Mouse (Mus musculus) heart, embryonic 12.5 days (tissue): ENCODE measurements around the gene Olfr470. TPM values are rescaled to one million over a fixed set of nuclear protein-coding genes. Genes with fewer than 3 reads are reported as not detected.
"Not testable (repeated sequence)": the region's sequence is repeated elsewhere in the genome, so short reads cannot be mapped to it uniquely, and the experiment has no call there.

ENCODE experiments used
- ATAC-seq: fragments of 200-750 bp; cut with Nextera tagmentation; 2 replicates; pipeline ENCODE4 v1.8.0; 2017; ENCODE audit warnings: moderate TSS enrichment, moderate library complexity; ENCODE audit not compliant: insufficient number of reproducible peaks, low FRiP score
- H3K27ac ChIP-seq: fragments of 300-500 bp; sonication (generic); 2 replicates; pipeline ENCODE4 v1.5.1; 2016; ENCODE audit warnings: mild to moderate bottlenecking, moderate library complexity; ENCODE audit not compliant: poor library complexity, severe bottlenecking
- H3K27me3 ChIP-seq: fragments of 300-500 bp; sonication (generic); replicated peaks from 2 replicates; pipeline ENCODE4 v1.6.1; 2016; ENCODE audit warnings: mild to moderate bottlenecking, moderate library complexity
- H3K36me3 ChIP-seq: fragments of 300-500 bp; sonication (generic); 2 replicates; pipeline ENCODE4 v1.6.1; 2016; ENCODE audit warnings: mild to moderate bottlenecking, moderate library complexity
- H3K4me1 ChIP-seq: fragments of 300-500 bp; sonication (generic); replicated peaks from 2 replicates; pipeline ENCODE4 v1.6.1; 2016; ENCODE audit warnings: mild to moderate bottlenecking
- H3K4me2 ChIP-seq: fragments of 300-500 bp; sonication (generic); 2 replicates; pipeline ENCODE4 v1.6.1; 2016; ENCODE audit warnings: mild to moderate bottlenecking, moderate library complexity
- H3K4me3 ChIP-seq: fragments of 300-500 bp; sonication (generic); 2 replicates; pipeline ENCODE4 v1.5.1; 2016; ENCODE audit warnings: mild to moderate bottlenecking
- H3K9ac ChIP-seq: fragments of 300-500 bp; sonication (generic); 2 replicates; pipeline ENCODE4 v1.6.1; 2016; ENCODE audit warnings: mild to moderate bottlenecking, moderate library complexity
- H3K9me3 ChIP-seq: fragments of 300-500 bp; sonication (generic); replicated peaks from 2 replicates; pipeline ENCODE4 v1.6.1; 2016; ENCODE audit warnings: mild to moderate bottlenecking, moderate library complexity
- WGBS: fragments of 180-500 bp; shearing (Covaris S2); methylation state at CpG from one replicate; pipeline ENCODE4 v1.1.7; 2016; 5-methylcytosine and 5-hydroxymethylcytosine counted together
- polyA plus RNA-seq: library from polyadenylated mRNA; unstranded; fragments of >200 nt; fragmentation: Nextera tagmentation; extraction: Ambion mirVana; gene quantifications from 2 replicates; pipeline ENCODE4 v1.2.1, GENCODE M21; 2016

Olfr470 gene
- not detected in 2 replicates for polyA plus RNA-seq

DNA sequence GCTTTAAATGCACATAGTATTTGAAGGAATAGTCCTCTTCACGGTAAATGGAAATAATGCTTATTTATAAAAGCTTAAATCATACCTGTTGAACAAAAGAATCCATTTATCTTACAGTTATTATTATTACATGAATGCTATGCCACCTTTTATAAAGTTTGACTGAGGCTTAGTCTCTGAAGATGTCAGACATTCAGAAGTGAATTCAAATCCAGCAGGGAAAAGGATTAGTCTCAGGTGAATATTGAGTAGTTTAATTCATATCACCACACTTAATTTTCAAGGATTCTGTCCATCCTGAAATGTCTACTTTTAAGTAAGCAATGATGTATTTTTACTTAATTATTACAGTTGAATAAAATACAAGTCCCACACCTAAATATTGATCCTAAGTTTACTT is at the start of gene Olfr470:
TSS of gene Olfr470 (minus strand) at position 101 of the 400 bp plus-strand sequence.
- not testable (repeated sequence) for H3K36me3 ChIP-seq, H3K27me3 ChIP-seq, H3K9ac ChIP-seq, ATAC-seq, H3K9me3 ChIP-seq, H3K4me3 ChIP-seq, H3K27ac ChIP-seq, H3K4me1 ChIP-seq, H3K4me2 ChIP-seq
- 68% methylated on average over 1 of the region's 1 CpGs for WGBS

DNA sequence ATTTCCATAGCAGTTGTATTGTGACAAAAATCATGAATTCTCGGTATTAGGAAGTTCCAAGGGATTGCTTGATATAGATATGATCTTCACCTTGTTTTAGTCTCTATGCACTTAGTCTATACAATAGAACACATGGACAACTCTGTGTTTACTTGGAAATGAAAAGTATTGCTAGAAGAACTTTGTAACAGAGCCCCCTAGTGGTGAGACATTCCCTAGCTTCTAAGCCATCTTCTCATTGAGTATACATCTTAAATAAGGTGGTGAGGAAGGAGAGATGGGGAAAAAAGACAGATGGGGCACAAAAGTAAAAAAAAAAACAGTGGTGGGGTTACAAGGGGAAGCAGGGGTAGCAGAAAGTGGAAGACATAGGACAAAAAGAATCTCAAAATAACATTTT is 5.6 kb downstream of the Olfr470 start:
- ATAC-seq = no peak
- Histone ChIP-seq H3K4me3 (no peak overlapping the region), H3K4me2 (no peak overlapping the region), H3K9ac (no peak overlapping the region), H3K27me3 (no peaks in the 10 kb centered on the region), H3K27ac (no peak overlapping the region), H3K4me1 (no peaks in the 10 kb centered on the region), H3K36me3 (no peaks in the 10 kb centered on the region), H3K9me3 (no peaks in the 10 kb centered on the region)
- 58% methylated on average over 1 of the region's 1 CpGs for WGBS

DNA sequence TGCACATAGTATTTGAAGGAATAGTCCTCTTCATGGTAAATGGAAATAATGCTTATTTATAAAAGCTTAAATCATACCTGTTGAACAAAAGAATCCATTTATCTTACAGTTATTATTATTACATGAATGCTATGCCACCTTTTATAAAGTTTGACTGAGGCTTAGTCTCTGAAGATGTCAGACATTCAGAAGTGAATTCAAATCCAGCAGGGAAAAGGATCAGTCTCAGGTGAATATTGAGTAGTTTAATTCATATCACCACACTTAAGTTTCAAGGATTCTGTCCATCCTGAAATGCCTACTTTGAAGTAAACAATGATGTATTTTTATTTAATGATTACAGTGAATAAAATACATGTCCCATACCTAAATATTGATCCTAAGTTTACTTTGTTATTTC is 21.8 kb downstream of the Olfr470 start, which contains the start of gene Olfr469:
TSS of gene Olfr469 (minus strand) at position 101 of the 400 bp plus-strand sequence.
- not testable (repeated sequence) for H3K4me2 ChIP-seq, H3K36me3 ChIP-seq, H3K9ac ChIP-seq, ATAC-seq, H3K27ac ChIP-seq, H3K27me3 ChIP-seq, H3K4me1 ChIP-seq, H3K4me3 ChIP-seq, H3K9me3 ChIP-seq

DNA sequence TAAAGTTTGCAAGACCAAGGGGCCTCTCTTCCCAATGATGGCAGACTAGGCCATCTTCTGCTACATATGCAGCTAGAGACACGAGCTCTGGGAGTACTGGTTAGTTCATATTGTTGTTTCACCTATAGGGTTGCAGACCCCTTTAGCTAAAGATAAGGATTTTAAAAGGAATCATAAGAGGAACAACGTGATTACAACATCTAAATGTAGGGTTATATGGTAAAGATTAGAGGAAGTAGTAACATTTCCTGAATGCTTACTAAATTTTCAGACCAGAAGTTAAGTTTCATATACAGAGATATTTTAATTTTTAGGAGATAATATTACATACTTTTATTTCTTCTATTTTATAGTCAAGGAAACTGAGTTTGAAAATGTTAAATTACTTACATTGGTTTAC is 23.4 kb downstream of the Olfr470 start:
- not testable (repeated sequence) for H3K4me2 ChIP-seq, H3K9me3 ChIP-seq, H3K27ac ChIP-seq, H3K4me3 ChIP-seq, H3K9ac ChIP-seq, ATAC-seq, H3K4me1 ChIP-seq, H3K27me3 ChIP-seq, H3K36me3 ChIP-seq
- 48% methylated on average over 2 of the region's 2 CpGs for WGBS

DNA sequence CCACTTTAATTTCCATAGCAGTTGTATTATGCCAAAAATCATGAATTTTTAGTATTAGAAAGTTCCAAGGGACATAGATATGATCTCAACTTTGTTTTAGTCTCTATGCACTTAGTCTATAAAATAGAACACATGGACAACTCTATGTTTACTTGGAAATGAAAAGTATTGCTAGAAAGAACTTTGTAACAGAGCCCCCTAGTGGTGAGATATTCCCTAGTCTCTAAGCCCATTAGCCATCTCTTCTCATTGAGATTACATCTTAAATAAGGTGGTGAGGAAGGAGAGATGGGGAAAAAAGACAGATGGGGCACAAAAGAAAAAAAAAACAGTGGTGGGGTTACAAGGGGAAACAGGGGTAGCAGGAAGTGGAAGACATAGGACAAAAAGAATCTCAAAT is 27.8 kb downstream of the Olfr470 start:
- H3K36me3 ChIP-seq = no peaks in the 10 kb centered on the region
- H3K9ac ChIP-seq = no peak overlapping the region
- no peaks in the 10 kb centered on the region for H3K27me3 ChIP-seq
- H3K9me3 ChIP-seq = no peaks in the 10 kb centered on the region
- no peaks in the 10 kb centered on the region for H3K4me1 ChIP-seq
- ATAC-seq = no peak
- no peak overlapping the region for H3K4me2 ChIP-seq
- H3K4me3 ChIP-seq = no peak overlapping the region
- H3K27ac ChIP-seq = no peak overlapping the region

- ATAC-seq = no peak
- no peaks in the 10 kb centered on the region for H3K27me3 ChIP-seq
- H3K9me3 ChIP-seq = no peaks in the 10 kb centered on the region
- no peak within 1 kb of the TSS for H3K9ac ChIP-seq
- H3K36me3 ChIP-seq = no peaks in the 10 kb centered on the region
- no peak within 1 kb of the TSS for H3K4me3 ChIP-seq
- no peak within 1 kb of the TSS for H3K4me2 ChIP-seq
- no peak within 1 kb of the TSS for H3K27ac ChIP-seq
- no peaks in the 10 kb centered on the region for H3K4me1 ChIP-seq
Observed at GRCm38 (mm10) chr7:107811963-107812362, 35.3 kb downstream of the Olfr470 start, which contains the start of gene Olfr467. Olfr467 (plus strand) TSS chr7:107812263.

GRCm38 (mm10) chr7:107802138-107802537 is 45.2 kb downstream of the Olfr470 start:
- ATAC-seq = no peak
- Histone ChIP-seq H3K27me3 (no peaks in the 10 kb centered on the region), H3K36me3 (no peaks in the 10 kb centered on the region), H3K4me1 (no peaks in the 10 kb centered on the region), H3K4me3 (no peak overlapping the region), H3K9me3 (0 out of 2 replicates have a peak, but pooled peaks cover 4% of the 10 kb centered on the region), H3K4me2 (no peak overlapping the region), H3K27ac (no peak overlapping the region), H3K9ac (no peak overlapping the region)
- whole genome bisulfite sequencing = 63% methylated on average over 3 of the region's 3 CpGs

- Histone ChIP-seq H3K9me3 (0 out of 2 replicates have a peak, but pooled peaks cover 1% of the 10 kb centered on the region), H3K4me2 (no peak within 1 kb of the TSS), H3K27ac (no peak within 1 kb of the TSS), H3K4me3 (no peak within 1 kb of the TSS), H3K9ac (no peak within 1 kb of the TSS), H3K4me1 (no peaks in the 10 kb centered on the region), H3K36me3 (no peaks in the 10 kb centered on the region), H3K27me3 (no peaks in the 10 kb centered on the region)
- 85% methylated on average over 2 of the region's 2 CpGs for WGBS
- no peak for ATAC-seq
Observed at GRCm38 (mm10) chr7:107801108-107801507, 46.2 kb downstream of the Olfr470 start, which contains the start of gene Ovch2. Ovch2 (minus strand) TSS chr7:107801208.

DNA sequence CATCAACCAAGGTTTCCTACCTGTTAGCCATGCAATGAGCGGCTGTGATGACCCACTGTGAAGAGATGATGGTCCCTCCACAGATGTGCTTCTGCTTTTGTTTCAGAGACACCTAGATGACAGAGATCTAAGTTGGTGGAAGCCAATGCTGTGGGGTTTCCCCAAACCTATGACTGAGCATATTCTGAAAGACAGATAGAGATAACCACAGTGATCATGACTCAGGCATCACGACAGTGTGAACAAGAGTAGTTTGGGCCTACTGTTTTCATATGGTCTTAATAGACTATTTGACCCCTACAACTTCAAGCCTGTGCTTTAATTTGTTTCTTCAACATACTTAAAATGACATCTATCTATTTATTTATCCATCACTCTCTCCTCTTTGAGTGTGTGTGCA is 50.8 kb downstream of the Olfr470 start:
- no peaks in the 10 kb centered on the region for H3K9me3 ChIP-seq
- no peaks in the 10 kb centered on the region for H3K27me3 ChIP-seq
- H3K9ac ChIP-seq = no peak overlapping the region
- no peak overlapping the region for H3K27ac ChIP-seq
- 69% methylated on average over 2 of the region's 2 CpGs for WGBS
- H3K4me2 ChIP-seq = no peak overlapping the region
- no peaks in the 10 kb centered on the region for H3K4me1 ChIP-seq
- no peak for ATAC-seq
- H3K36me3 ChIP-seq = no peaks in the 10 kb centered on the region
- H3K4me3 ChIP-seq = no peak overlapping the region

Other genes with a start within 250 kb of the Olfr470 start
- gene 5330417H12Rik, start 222.3 kb downstream of the Olfr470 start, polyA plus RNA-seq = not detected in 2 replicates
- 1.1 and 1.4 TPM in 2 replicates for gene Cyb5r2, start 89.5 kb downstream of the Olfr470 start, polyA plus RNA-seq
- not detected in 2 replicates for gene Ovch2, start 46.3 kb downstream of the Olfr470 start, polyA plus RNA-seq
- not detected in 2 replicates for gene Olfr467, start 35.2 kb downstream of the Olfr470 start, polyA plus RNA-seq
- gene Olfr469, start 21.9 kb downstream of the Olfr470 start, polyA plus RNA-seq = not detected in 2 replicates
- gene Olfr472, start 50.4 kb upstream of the Olfr470 start, polyA plus RNA-seq = not detected in 2 replicates
- gene Olfr473, start 83.0 kb upstream of the Olfr470 start, polyA plus RNA-seq = not detected in 2 replicates
- not detected in 2 replicates for gene Olfr474, start 107.2 kb upstream of the Olfr470 start, polyA plus RNA-seq
- gene Olfr476, start 117.3 kb upstream of the Olfr470 start, polyA plus RNA-seq = not detected in 2 replicates
- gene Olfr477, start 139.2 kb upstream of the Olfr470 start, polyA plus RNA-seq = not detected in 2 replicates
- gene Olfr478, start 186.5 kb upstream of the Olfr470 start, polyA plus RNA-seq = not detected in 2 replicates
- not detected in 2 replicates for gene Olfr479, start 203.2 kb upstream of the Olfr470 start, polyA plus RNA-seq
- gene Olfr480, start 219.9 kb upstream of the Olfr470 start, polyA plus RNA-seq = not detected in 2 replicates
- gene Olfr481, start 232.4 kb upstream of the Olfr470 start, polyA plus RNA-seq = not detected in 2 replicates